Mouse (Mus musculus): ENCODE data around the gene Bdh1.

DNA sequence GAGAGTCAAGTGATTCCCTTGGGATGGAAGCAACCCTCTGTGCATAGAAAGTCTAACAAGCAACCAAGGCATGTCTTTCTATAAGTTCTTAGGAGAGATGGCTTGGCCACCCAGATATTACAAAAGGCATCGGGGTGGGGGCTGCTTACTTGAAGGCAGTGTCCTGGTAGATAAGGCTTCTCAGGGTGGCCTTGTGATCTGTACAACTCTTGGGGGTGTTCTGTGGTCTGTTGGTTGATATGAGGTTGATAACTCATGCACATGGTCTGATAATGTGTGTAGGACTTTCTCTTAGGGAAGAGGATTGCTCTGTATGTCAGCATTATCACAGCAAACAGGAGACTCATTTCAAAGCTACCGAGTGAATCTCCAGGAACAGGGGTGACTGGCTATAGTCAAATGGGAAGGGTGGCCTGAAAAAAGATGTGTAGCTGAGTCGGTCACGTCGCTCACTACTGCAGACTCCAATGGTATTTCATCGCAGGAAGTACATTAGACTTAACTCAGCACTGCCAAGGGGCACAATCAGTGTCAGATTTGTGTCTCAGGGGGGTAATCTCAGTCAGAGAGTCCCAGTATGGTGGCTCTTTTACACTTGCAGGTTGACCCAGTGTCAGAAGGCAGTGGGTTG lies 4.5 kb downstream of the Bdh1 start:
- TF ChIP-seq POLR2A (IDR thresholded peaks at IDR 0.05; ENCODE audit: insufficient read depth, low read depth, low read length) (no peak), CTCF (IDR thresholded peaks at IDR 0.05) (no peak), EP300 (IDR thresholded peaks at IDR 0.05; ENCODE audit: insufficient read depth, low read depth, low read length) (no peak)
